Mouse (Mus musculus): ENCODE results near the gene Adk. TPM values are rescaled to one million over a fixed set of nuclear protein-coding genes. Genes with fewer than 3 reads are reported as not detected.

Adk gene
- polyA plus RNA-seq, 1 experiment from 2014 or later: 33.5 TPM

- no peaks in the 10 kb centered on the region for H3K4me1 ChIP-seq (ENCODE audit: control insufficient read depth, insufficient read depth, low read length)
- H3K9ac ChIP-seq (replicated peaks; ENCODE audit: low read depth, low read length): peak overlapping the region; percentile 66; the same call in 1 of the 2 replicates
- H3K27ac ChIP-seq (ENCODE audit: low read depth, low read length): no peak overlapping the region
- peak overlapping the region; percentile 72 for H3K4me3 ChIP-seq (ENCODE audit: low read depth, low read length)
- no peak for ATAC-seq (ENCODE audit: low read depth)
- H3K9me3 ChIP-seq (ENCODE audit: control insufficient read depth, low read length): no peaks in the 10 kb centered on the region
- WGBS: 13% methylated on average over 8 of the region's 8 CpGs
- peak overlapping the region; percentile 80 for H3K4me2 ChIP-seq (ENCODE audit: low read depth, low read length)
- H3K27me3 ChIP-seq (ENCODE audit: control insufficient read depth, insufficient read depth, low read length): no peaks in the 10 kb centered on the region
- H3K36me3 ChIP-seq (ENCODE audit: control insufficient read depth, insufficient read depth, low read length): no peaks in the 10 kb centered on the region
These were observed 777 bp downstream of the Adk start for GRCm38 (mm10) chr14:21053151-21053550.

DNA sequence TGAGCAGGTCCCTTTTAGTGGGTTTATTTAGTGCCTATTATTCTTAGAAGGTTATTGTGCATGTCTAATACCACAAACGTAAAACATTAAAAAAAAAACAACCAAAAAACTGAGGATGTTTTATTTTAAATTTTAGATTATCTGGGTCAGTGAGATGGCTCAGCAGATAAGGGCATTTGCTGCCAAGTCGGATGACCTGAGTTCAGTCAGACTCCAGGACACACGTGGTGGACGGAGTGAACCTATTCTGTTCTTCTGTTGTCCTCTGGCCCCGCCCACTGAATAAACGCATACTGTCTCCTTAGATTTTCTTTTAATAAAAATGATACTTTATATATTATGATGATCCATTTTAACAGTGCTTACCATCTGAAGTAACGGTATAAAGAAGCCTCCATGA lies 1.2 kb downstream of the Adk start:
- Histone ChIP-seq H3K4me1 (ENCODE audit: control insufficient read depth, insufficient read depth, low read length) (no peaks in the 10 kb centered on the region), H3K9ac (replicated peaks; ENCODE audit: low read depth, low read length) (no peak overlapping the region), H3K9me3 (ENCODE audit: control insufficient read depth, low read length) (no peaks in the 10 kb centered on the region), H3K27me3 (ENCODE audit: control insufficient read depth, insufficient read depth, low read length) (no peaks in the 10 kb centered on the region), H3K36me3 (ENCODE audit: control insufficient read depth, insufficient read depth, low read length) (no peaks in the 10 kb centered on the region), H3K27ac (ENCODE audit: low read depth, low read length) (no peak overlapping the region), H3K4me3 (ENCODE audit: low read depth, low read length) (no peak overlapping the region), H3K4me2 (ENCODE audit: low read depth, low read length) (no peak overlapping the region; the same call in 1 of the 2 replicates)
- 50% methylated on average over 7 of the region's 7 CpGs for WGBS
- ATAC-seq (ENCODE audit: low read depth): no peak

DNA sequence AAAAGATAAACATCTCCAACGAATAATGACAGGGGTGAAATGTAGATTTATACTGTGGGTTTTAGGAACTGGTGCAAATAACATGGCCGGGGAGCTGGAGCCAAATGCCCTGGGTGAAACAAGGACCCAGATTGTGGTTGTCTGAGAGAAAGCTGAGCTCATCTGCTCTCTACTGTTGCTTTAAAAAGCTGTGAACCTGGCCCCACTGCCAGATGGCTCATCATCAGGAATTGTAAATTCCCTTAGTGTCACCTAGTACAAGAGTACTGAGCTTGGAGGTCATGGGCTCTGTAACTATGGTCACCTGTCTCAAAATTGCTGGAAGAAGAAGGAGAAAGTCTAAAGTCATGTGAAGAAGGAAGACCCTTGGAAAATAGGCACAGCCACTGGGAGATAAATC lies 6.6 kb downstream of the Adk start:
- no peaks in the 10 kb centered on the region for H3K36me3 ChIP-seq (ENCODE audit: control insufficient read depth, insufficient read depth, low read length)
- 89% methylated on average over 2 of the region's 2 CpGs for WGBS
- no peak overlapping the region for H3K4me2 ChIP-seq (ENCODE audit: low read depth, low read length)
- H3K4me1 ChIP-seq (ENCODE audit: control insufficient read depth, insufficient read depth, low read length): no peaks in the 10 kb centered on the region
- H3K9ac ChIP-seq (replicated peaks; ENCODE audit: low read depth, low read length): no peak overlapping the region
- H3K27me3 ChIP-seq (ENCODE audit: control insufficient read depth, insufficient read depth, low read length): no peaks in the 10 kb centered on the region
- no peak for ATAC-seq (ENCODE audit: low read depth)
- H3K9me3 ChIP-seq (ENCODE audit: control insufficient read depth, low read length): no peaks in the 10 kb centered on the region
- no peak overlapping the region for H3K27ac ChIP-seq (ENCODE audit: low read depth, low read length)
- H3K4me3 ChIP-seq (ENCODE audit: low read depth, low read length): no peak overlapping the region

- H3K4me3 ChIP-seq (ENCODE audit: low read depth, low read length): no peak overlapping the region
- no peaks in the 10 kb centered on the region for H3K9me3 ChIP-seq (ENCODE audit: control insufficient read depth, low read length)
- no peaks in the 10 kb centered on the region for H3K27me3 ChIP-seq (ENCODE audit: control insufficient read depth, insufficient read depth, low read length)
- no peaks in the 10 kb centered on the region for H3K4me1 ChIP-seq (ENCODE audit: control insufficient read depth, insufficient read depth, low read length)
- ATAC-seq (ENCODE audit: low read depth): no peak
- no peak overlapping the region for H3K27ac ChIP-seq (ENCODE audit: low read depth, low read length)
- no peak overlapping the region for H3K4me2 ChIP-seq (ENCODE audit: low read depth, low read length)
- 52% methylated on average over 5 of the region's 5 CpGs for WGBS
- no peaks in the 10 kb centered on the region for H3K36me3 ChIP-seq (ENCODE audit: control insufficient read depth, insufficient read depth, low read length)
- H3K9ac ChIP-seq (replicated peaks; ENCODE audit: low read depth, low read length): no peak overlapping the region
These were observed 10.6 kb downstream of the Adk start for GRCm38 (mm10) chr14:21062766-21063513.

GRCm38 (mm10) chr14:21064321-21064720 lies 11.9 kb downstream of the Adk start:
- Histone ChIP-seq H3K36me3 (ENCODE audit: control insufficient read depth, insufficient read depth, low read length) (no peaks in the 10 kb centered on the region), H3K27me3 (ENCODE audit: control insufficient read depth, insufficient read depth, low read length) (no peaks in the 10 kb centered on the region), H3K4me1 (ENCODE audit: control insufficient read depth, insufficient read depth, low read length) (no peaks in the 10 kb centered on the region), H3K4me3 (ENCODE audit: low read depth, low read length) (no peak overlapping the region), H3K27ac (ENCODE audit: low read depth, low read length) (no peak overlapping the region), H3K4me2 (ENCODE audit: low read depth, low read length) (no peak overlapping the region), H3K9ac (replicated peaks; ENCODE audit: low read depth, low read length) (no peak overlapping the region), H3K9me3 (ENCODE audit: control insufficient read depth, low read length) (no peaks in the 10 kb centered on the region)
- 63% methylated on average over 1 of the region's 1 CpGs for WGBS
- no peak for ATAC-seq (ENCODE audit: low read depth)

DNA sequence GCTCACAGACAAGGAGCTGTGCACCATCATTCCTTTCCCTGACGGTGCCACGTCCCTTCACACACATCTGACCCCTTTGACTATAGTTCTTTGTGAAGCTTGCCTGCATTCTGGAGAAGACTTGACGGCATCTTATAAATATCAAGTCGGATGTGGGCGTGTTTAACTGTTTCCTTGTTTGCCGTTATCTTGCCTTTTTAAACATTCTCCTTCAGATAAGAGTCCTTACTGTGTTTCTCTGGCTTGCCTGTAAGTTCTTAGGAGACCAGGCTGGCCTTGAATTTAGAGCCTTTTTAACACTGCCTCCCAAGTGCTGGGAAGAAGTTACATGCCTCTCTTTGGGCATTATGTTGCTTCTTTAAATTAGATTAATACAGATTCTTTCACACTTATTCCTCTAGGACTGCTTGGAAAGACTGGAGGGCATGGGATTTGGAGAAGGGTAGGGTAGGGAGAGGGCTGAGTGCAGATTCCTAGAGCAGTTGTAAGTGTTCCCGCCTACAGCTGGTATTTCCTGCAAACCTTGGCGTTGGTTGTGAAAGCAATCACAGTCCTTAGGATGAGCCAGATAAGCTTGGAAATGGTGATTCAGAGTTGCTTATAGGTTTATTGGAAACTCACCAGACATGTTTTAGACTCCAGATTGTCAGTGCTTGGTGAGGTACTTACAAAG lies 13.3 kb downstream of the Adk start:
- Histone ChIP-seq H3K9ac (replicated peaks; ENCODE audit: low read depth, low read length) (no peak overlapping the region), H3K9me3 (ENCODE audit: control insufficient read depth, low read length) (no peaks in the 10 kb centered on the region), H3K27ac (ENCODE audit: low read depth, low read length) (no peak overlapping the region), H3K27me3 (ENCODE audit: control insufficient read depth, insufficient read depth, low read length) (no peaks in the 10 kb centered on the region), H3K36me3 (ENCODE audit: control insufficient read depth, insufficient read depth, low read length) (no peaks in the 10 kb centered on the region), H3K4me3 (ENCODE audit: low read depth, low read length) (no peak overlapping the region), H3K4me1 (ENCODE audit: control insufficient read depth, insufficient read depth, low read length) (no peaks in the 10 kb centered on the region), H3K4me2 (ENCODE audit: low read depth, low read length) (no peak overlapping the region)
- no peak for ATAC-seq (ENCODE audit: low read depth)
- 76% methylated on average over 8 of the region's 8 CpGs for WGBS

DNA sequence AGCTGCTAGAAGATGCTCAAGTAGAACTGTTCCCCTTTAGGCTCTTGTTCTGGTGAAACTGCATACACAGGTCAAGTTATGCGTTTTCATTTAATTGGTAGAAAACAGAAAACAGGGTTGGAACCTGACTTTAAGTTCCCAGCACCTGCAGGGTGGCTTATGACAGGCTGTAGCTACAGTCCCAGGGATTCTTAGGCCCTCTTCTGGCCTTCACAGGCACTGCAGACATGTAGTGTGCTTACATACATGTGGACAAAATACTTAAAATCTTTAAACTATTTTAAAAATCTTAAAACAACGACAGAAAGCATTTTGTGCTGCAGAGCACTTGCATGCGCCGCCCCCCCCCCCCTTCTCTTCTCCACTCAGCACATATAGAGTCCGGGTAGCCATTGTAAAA lies 17.2 kb downstream of the Adk start:
- no peak for ATAC-seq (ENCODE audit: low read depth)
- no peak overlapping the region for H3K9ac ChIP-seq (replicated peaks; ENCODE audit: low read depth, low read length)
- no peaks in the 10 kb centered on the region for H3K36me3 ChIP-seq (ENCODE audit: control insufficient read depth, insufficient read depth, low read length)
- 94% methylated on average over 4 of the region's 5 CpGs for WGBS
- H3K4me2 ChIP-seq (ENCODE audit: low read depth, low read length): no peak overlapping the region
- no peaks in the 10 kb centered on the region for H3K4me1 ChIP-seq (ENCODE audit: control insufficient read depth, insufficient read depth, low read length)
- no peak overlapping the region for H3K27ac ChIP-seq (ENCODE audit: low read depth, low read length)
- no peaks in the 10 kb centered on the region for H3K9me3 ChIP-seq (ENCODE audit: control insufficient read depth, low read length)
- no peak overlapping the region for H3K4me3 ChIP-seq (ENCODE audit: low read depth, low read length)
- H3K27me3 ChIP-seq (ENCODE audit: control insufficient read depth, insufficient read depth, low read length): no peaks in the 10 kb centered on the region

DNA sequence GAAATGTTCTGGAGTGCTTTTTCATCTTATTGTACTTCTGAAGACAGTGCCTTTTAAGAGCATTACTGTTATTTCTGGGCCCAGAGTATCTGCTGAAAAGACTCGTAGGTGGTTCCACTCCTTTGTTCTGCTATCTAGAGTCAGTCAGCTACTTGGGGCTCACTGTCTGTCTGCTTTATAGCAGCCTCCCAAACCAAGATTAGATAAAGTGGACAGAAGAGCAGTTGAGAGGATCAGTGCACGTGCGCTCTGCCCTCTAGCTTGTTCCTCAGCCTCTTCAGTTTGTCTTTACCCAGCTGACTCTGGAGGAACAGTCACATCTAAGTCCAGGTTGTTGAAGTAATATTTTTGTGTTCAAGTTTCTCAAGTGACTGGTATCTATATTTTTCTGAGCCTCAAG lies 21.6 kb downstream of the Adk start:
- Histone ChIP-seq H3K4me3 (ENCODE audit: low read depth, low read length) (no peak overlapping the region), H3K36me3 (ENCODE audit: control insufficient read depth, insufficient read depth, low read length) (no peaks in the 10 kb centered on the region), H3K9ac (replicated peaks; ENCODE audit: low read depth, low read length) (no peak overlapping the region), H3K27me3 (ENCODE audit: control insufficient read depth, insufficient read depth, low read length) (no peaks in the 10 kb centered on the region), H3K4me2 (ENCODE audit: low read depth, low read length) (no peak overlapping the region), H3K27ac (ENCODE audit: low read depth, low read length) (no peak overlapping the region), H3K4me1 (ENCODE audit: control insufficient read depth, insufficient read depth, low read length) (peaks cover 7% of the 10 kb centered on the region; the same call in 1 of the 2 replicates), H3K9me3 (ENCODE audit: control insufficient read depth, low read length) (no peaks in the 10 kb centered on the region)
- no peak for ATAC-seq (ENCODE audit: low read depth)
- 67% methylated on average over 3 of the region's 3 CpGs for WGBS
